Mouse (Mus musculus) heart, postnatal 25 days (tissue): Measurements from ENCODE around the gene Tsr3. TPM values are rescaled to one million over a fixed set of nuclear protein-coding genes. Genes with fewer than 3 reads are reported as not detected.
A peak's percentile ranks its signal among the peaks of the same experiment; 100 is the strongest.

Source experiments
- DNase-seq: peaks from one replicate; pipeline ENCODE4 v3.0.0; 2022; ENCODE audit warnings: low spot score
- intact Hi-C: fragments of 180-260 bp; cut with DNase I; formaldehyde crosslinking; loops from one replicate; pipeline ENCODE4 v1.15.1; 2025
- total RNA-seq, 2 experiments: library from RNA; stranded (reverse); gene quantifications; 2 replicates each; pipeline ENCODE4 v1.2.3; 2021

Tsr3 gene
- total RNA-seq, 2 experiments from 2014 or later, result 7.4 to 8.7 TPM

DNA sequence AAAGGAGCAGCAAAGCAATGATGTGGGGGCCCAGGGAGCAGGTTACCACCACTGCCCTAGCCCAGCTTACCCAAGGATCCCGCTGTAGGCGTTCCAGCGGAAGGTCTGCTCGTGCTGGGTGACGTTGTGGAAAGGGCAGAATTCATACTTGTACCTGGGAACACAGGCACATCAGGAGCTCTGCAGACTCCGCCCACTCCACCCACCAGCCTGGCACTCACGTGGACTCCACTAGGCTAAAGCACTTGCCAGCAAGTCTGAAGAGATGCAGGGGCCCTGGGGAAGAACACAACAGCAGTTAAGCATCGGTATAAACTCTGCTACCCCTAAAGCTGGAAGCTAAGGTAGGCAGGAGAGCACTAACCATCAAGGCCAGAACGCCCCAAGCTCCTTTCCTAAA, 4.3 kb upstream of the Tsr3 start:
- no peak for DNase-seq
- intact Hi-C loops, result no loop called here

DNA sequence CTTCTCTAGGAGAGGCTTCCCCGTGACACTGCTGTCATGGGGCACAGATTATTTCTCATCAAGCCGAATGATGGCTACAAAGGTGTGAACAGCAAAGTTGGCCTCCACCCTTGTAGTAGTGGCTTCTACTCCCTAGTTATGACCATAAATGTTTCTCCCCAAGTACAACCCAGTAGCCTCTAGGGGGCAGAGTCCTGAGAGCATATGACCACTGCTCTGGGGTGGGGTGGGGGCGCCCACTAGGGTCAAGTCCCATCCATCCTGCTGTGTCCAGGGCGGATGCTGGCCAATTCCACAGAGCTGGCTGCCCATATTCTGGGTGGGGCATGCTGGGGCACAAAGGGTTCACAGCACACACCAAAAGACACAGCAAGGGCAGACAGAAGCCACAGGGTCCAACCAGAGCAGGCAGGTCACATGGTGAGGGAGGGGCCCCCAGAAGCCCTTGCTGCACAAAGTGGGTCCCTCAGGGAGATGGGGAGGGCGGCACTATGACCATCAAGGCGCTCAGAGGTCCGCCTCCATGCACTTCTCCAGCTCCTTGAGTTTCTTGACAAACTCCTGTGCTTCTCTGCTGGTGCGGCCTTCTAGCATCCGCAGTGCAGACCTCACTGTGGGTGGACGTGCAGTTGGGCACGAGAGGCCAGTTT, 3.3 kb downstream of the Tsr3 start:
- no peak for DNase-seq
- intact Hi-C loops, result no loop called here

DNA sequence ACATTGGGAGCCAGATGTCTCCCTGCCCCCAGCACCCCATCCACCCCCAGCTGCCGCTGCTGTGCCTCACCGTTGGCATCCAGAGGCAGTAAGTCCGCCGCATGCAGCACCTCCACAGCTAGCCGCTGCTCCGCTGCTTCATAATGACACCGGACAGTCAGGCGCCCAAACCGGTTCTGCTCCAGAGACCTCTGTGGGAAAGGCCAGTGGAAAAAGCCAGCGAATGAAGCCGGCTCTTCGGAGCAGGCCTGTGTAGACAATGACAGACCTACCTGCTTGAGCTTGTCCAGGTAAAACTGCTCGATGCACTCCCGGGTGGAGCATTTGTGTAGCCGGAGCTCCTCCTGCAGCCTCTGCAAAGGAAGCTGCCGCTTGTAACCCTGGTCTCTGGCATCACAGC, 4.3 kb downstream of the Tsr3 start:
- intact Hi-C loops, result no loop called here
- DNase-seq, result no peak

GRCm38 (mm10) chr17:25248033-25248750, 8.2 kb downstream of the Tsr3 start:
- intact Hi-C loops, result no loop called here
- DNase-seq, result no peak

DNA sequence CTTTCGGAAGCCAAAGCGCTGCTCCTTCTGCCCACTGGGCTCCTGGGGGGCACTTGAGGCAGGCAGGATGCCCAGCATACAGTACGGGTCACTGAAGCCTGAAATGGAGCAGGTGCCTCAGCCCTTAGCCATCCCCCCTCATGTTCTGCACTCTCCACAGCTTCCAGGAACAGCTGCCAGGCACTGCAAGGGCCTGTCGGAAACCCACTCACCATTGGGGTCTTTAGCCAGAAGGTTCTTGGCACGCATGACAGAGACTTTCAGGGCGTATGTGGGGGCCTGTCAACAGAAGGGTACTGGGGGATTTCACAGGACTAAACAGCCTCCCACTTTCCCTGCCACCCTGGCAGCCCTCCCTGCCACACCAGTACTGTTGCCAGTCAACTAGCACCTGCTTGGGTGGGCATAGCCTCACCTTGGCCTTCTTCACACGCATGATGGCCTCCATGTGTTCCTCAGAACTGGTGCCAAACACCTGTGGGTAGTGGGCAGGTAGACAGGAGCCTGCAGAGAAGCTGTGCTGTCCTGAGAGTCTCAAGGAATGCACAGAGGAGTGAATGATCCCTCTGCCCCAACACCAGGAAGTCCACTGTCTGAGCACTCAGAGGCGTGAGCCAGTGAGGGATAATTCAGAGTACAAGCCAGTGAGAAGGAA, 10.3 kb downstream of the Tsr3 start:
- no peak for DNase-seq
- intact Hi-C loops, result no loop called here

DNA sequence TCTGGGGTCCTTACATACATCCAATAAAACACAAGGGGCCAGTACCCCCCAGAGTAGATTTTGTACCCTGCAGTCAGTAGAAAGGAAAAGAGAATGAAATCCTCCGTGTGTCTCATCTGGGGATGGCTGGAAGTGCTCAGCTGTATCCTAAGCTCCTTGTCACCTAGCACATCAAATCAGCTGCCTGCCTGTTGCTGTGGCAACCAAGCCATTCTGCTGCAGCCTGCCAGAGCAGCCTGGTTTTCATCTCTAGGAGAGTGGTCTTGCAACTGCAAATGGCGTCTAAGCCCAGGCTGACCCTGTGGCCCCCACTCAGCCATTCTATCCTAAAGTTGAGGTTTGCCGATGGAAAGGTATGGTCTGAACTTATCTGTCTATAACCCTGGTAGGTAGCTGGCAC, 12.7 kb downstream of the Tsr3 start:
- intact Hi-C loops, result no loop called here
- no peak for DNase-seq

GRCm38 (mm10) chr17:25253760-25254159, 13.8 kb downstream of the Tsr3 start:
- intact Hi-C loops, result no loop called here
- DNase-seq, result no peak

GRCm38 (mm10) chr17:25255110-25255509, 15.1 kb downstream of the Tsr3 start:
- DNase-seq, result no peak
- intact Hi-C loops, result no loop called here

- intact Hi-C loops, result no loop called here
- no peak for DNase-seq
Measured at GRCm38 (mm10) chr17:25256140-25256754, 16.3 kb downstream of the Tsr3 start, which contains the start of gene Baiap3. Gene Baiap3 (minus strand): TSS chr17:25256364.

DNA sequence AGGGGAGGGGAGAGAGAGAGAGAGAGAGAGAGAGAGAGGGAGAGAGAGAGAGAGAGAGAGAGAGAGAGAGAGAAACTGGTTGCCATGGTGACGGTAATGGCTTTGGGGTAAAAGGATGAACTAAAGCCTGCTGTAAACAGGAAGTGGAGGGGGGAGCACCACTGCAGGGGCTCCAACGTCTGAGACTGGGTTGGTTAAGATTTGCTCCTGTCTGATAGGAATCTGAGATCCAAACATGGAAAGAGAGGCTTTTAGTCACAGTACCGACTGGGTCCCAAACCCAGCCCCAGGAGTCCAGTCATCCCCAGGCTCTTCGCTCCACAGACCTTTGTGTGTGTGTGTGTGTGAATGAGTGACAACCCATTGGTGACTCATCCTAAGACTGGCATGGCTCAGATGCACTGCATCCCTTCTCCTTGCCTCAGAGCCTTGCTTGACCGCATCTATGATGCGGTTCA, 17.9 kb downstream of the Tsr3 start:
- intact Hi-C loops, result no loop called here
- DNase-seq, result no peak

DNA sequence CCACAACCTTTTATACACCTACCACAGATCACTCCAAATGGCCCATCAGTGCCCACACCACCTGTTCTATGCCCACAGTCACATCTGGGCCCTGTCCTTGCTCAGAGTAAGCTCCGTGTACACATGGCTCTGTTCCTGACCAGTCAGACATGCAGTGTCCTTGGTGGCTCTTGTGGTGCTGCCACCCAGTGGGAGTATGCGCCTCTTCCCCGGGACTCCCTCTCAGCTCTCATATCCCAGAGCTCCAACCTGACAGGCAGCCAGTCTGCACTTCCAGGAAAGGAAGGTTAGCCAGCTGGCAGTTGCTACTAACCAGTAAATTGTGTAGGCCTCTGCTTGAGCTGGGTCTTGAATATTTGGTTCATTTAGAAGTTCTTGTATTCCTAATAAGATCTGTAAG, 24.5 kb downstream of the Tsr3 start:
- intact Hi-C loops, result no loop called here
- DNase-seq, result no peak

DNA sequence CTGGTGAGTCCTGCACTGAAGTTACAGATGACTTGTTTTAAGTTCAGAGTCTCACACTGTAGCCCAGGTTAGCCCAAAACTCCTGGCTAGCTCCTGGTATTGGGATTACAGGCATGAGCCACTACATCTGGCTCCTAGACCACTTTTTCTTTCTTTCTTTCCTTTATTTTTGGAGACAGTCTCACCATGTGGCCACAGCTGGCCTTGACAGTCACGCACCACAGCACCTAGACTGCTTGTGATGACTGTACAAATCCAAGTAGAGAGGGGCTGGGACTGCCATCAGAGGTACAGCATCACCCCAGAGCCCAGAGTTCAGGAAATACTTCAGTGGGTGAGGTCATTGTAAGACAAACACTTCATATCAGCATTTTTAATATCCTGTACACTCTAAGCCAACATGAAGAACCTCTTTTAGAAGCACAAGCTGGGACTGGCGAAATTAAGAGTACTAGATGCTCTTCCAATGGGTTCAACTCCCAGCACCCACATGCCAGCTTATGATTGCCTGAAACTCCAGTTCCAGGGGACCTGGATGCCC, 30.9 kb downstream of the Tsr3 start:
- intact Hi-C loops, result loop anchor here (5.0 to 10.0 kb wide), 4 partner anchors 89 to 536 kb away; partner anchors contain the start of genes BC003965, Clcn7, Mapk8ip3 and Msrb1
- DNase-seq, result no peak

DNA sequence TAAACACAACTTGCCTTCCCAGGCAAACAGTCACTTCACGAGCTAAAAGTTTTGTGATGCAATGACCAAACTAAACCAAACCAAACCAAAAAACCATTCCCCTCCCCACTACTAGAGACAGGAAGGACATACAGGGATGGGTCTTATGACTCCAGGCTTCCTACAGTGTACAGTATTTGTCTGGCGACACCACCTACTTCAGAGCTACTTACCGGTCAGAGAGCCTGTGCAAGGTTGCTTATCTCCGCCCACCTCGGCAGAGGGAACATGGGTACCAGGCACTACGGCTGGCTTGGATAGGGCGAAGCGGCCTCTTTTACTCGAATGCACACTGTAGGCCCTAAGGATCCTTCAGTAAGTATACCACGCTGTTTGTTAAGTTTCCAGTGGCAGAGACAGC, 32.4 kb downstream of the Tsr3 start:
- intact Hi-C loops, result loop anchor here (5.0 to 10.0 kb wide), 4 partner anchors 90 to 538 kb away; partner anchors contain the start of genes BC003965, Clcn7, Mapk8ip3 and Msrb1
- DNase-seq, result no peak

- intact Hi-C loops, result loop anchor here (5.0 to 10.0 kb wide), 4 partner anchors 91 to 538 kb away; partner anchors contain the start of genes BC003965, Clcn7, Mapk8ip3 and Msrb1
- DNase-seq, result peak; percentile 86
Measured at GRCm38 (mm10) chr17:25272951-25273705, 33.2 kb downstream of the Tsr3 start.

DNA sequence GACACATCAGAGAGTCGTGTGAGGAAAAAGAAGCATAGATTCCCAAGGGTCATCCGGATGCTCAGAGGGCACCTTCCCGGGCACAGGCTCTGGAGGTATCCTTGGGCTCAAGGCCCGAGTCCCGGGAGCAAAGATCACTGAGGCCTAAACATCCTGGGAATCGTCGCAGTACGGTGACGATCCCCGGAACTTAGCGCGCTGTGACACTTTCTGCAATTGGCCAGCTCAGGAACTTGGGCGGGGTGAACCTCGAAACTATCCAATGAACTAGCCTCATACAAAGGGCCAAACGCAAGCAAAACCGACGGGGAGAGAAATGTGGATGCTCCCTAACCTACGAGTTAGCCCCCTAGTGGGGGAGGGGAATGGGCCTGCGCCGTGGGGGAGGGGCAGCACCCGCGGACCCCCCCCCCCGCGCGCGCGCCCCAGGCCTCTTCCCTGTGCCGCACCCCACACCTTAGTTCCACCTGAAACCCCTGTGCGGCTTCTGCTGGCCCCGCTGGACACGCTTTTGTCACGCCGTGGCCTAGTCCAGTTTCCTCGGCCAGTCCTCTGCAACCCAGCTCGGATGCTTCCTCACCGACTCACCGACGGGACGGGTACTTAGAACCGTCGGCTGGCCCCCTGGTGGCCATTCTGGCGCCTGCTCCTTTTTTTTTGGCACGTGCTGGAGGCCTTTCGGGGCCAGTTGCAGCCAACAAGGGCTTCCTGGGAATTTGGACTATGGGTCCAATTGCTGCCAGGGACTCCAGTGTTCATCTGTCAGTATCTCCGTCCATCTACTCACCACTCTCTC, 33.9 kb downstream of the Tsr3 start:
- DNase-seq, result peak; percentile 93
- intact Hi-C loops, result loop anchor here (5.0 to 10.0 kb wide), 4 partner anchors 92 to 539 kb away; partner anchors contain the start of genes BC003965, Clcn7, Mapk8ip3 and Msrb1

DNA sequence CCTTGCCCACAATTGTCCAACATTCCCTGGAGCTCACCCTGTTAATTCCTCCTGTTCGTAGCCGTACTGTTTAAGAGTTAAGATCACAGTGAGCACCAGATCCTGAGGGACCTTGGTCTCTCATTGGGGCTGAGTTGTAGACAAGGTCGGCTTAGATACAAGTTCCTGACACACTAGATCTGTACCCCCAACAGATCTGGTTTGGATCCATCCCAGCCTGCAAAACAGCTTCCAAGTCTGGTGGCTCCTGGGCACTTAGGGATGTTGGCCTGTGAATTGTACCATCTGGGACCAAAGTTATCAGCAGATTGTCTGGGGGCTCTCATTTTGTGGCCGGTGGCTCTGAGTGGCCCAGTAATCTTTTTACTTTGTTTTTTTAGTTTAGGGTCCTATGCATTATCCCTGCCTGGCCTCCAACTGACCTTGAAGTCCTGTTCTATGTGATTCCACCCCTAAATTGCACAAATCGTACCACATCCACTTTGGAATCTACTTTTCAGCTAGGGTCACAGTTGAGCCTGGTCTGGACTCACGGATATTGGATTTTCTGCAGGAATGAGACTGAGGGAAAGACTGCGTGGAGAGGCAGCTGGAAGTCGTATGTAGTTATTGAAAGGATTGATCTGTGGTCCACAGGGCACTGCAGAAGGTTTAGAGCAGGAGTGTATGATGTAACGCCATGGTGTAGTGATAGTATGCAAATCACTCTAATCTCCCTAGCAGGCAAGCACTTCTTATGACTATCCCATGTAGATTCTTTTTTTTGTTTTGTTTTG, 34.8 kb downstream of the Tsr3 start, which contains the start of gene Ube2i:
Ube2i (minus strand) TSS at position 52 of the 776 bp plus-strand sequence.
- intact Hi-C loops, result loop anchor here (5.0 to 10.0 kb wide), 4 partner anchors 92 to 540 kb away; partner anchors contain the start of genes BC003965, Clcn7, Mapk8ip3 and Msrb1
- no peak for DNase-seq

- intact Hi-C loops, result loop anchor here (10.0 kb wide), 1 partner anchor 541 kb away; the partner anchor contains the start of gene Msrb1
- no peak for DNase-seq
Measured at GRCm38 (mm10) chr17:25275833-25276232, 35.9 kb downstream of the Tsr3 start.
